Mouse (Mus musculus) left cerebral cortex, postnatal 36 days (tissue): ENCODE measurements around the gene Cacna2d2. TPM values are rescaled to one million over a fixed set of nuclear protein-coding genes. Genes with fewer than 3 reads are reported as not detected.
A peak's percentile ranks its signal among the peaks of the same experiment; 100 is the strongest.

Source experiments
- DNase-seq, 2 experiments: peaks; one replicate each; pipeline ENCODE4 v3.0.0; 2021 to 2022; ENCODE audit warnings: low spot score in 2 of 2, mixed read lengths in 1 of 2
- intact Hi-C: fragments of 180-260 bp; cut with DNase I; formaldehyde crosslinking; loops from one replicate; pipeline ENCODE4 v1.15.1; 2025
- total RNA-seq, 2 experiments: library from RNA; stranded (reverse); gene quantifications; 2 replicates each; pipeline ENCODE4 v1.2.3; 2021

Cacna2d2 gene
- total RNA-seq, 2 experiments from 2014 or later: 23.0 to 38.4 TPM

DNA sequence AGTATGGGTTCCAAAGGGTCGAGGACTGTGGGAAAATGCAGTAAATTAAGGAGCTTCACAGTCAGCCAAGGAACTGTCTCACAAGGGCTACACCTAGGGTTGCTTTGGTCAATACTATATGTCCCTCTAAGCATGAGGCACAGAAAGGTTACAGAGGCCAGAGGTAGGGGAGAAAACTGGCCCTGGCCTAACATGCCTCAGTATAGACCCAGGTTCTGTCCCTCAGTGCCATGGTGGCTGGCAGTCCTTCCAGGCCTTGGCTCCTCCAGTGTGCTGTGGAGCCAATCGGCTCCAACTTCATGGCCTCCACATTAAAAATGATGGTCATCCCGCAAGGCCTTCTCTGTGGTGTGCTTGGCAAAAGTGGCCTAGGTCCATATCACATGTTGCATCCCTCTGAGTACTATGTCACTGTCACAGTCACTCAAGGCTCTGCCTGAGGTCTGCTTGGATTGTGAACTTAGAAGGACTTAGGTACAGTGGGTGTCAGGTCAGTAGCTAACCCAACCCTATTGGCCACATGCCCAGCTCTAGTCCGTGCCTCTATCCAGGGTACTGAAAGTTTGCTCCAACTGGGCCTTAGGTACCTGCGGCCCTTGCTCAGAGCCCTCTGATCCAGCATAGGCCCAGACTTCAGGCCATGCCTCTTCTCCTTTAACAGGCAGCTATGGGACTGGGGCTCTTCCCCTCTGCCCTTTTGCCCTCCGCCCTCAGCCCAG lies 87.3 kb downstream of the Cacna2d2 start:
- intact Hi-C loops: no loop called here
- no peak for DNase-seq

DNA sequence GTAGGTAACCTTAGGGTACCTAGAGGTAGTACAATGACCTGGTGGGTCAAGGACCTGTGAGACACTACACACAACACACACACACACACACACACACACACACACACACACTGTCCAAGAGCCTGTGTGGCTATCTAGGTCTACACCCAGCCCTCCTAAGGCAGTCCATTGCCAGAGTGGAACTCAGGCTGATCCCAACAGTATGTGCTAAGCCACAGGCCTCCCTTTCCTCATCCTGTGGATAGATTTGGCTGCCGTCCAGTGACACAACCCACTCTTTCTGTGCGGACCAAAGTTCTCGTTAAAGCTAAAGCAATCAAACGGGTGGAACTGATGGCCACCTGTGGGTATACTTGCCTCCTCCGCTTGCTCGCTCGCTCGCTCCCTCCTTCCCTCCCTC lies 90.7 kb downstream of the Cacna2d2 start:
- no peak for DNase-seq
- intact Hi-C loops: no loop called here

GRCm38 (mm10) chr9:107490625-107491024 lies 91.2 kb downstream of the Cacna2d2 start:
- intact Hi-C loops: no loop called here
- DNase-seq: no peak

DNA sequence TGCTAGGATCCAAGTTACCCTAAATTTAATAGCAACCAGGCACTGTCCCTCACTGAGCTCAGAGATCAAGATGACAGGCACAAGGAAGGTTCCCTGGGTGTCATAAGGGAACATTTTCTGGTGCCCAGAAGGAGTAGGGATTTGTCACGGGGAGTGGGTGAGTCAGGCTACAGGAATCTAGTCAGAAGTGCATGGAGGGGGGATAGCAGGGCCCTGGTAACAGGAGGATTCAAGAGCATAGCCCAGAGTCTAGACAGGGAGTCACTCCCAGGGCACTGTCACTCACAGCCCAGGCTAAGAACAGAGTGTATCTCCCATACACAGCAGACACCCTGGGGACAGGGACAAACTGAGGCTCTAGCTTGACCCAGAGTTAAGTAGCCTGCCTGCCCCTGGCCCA lies 94.1 kb downstream of the Cacna2d2 start:
- intact Hi-C loops: no loop called here
- DNase-seq: no peak

DNA sequence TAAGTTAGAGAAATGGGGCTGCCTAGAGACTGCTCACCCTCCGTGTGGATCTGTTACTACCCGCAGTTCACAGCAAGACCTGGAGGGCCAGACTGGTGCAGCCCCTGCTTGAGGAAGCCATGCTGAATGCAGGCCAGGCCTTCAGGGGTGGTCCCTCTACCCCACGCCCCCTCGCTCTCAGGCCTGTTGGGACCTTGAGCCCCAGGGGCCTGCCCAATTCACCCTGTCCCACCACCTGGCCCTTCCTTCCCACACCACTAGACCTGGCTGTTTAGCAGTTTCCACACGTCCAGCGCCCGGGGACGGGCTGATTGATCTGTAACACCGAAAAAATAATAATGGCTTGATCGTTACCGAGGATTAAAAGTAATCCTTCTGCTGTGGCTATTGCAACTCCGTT lies 94.8 kb downstream of the Cacna2d2 start:
- intact Hi-C loops: no loop called here
- DNase-seq: no peak

DNA sequence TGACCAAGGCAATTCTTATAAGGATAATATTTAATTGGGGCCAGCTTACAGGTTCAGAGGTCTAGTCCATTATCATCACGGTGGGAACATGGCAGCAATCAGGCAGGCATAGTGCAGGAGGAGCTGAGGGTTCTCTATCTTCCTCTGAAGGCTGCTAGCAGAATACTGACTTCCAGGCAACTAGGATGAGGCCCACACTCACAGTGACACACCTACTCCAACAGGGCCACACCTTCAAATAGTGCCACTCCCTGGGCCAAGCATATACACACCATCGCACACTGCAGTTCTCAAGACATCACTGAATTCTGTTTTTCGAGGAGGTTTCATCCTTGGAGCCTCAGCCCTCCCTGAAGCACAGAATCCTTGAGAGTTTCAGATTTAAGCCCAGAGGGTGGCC lies 96.9 kb downstream of the Cacna2d2 start:
- intact Hi-C loops: no loop called here
- no peak for DNase-seq

DNA sequence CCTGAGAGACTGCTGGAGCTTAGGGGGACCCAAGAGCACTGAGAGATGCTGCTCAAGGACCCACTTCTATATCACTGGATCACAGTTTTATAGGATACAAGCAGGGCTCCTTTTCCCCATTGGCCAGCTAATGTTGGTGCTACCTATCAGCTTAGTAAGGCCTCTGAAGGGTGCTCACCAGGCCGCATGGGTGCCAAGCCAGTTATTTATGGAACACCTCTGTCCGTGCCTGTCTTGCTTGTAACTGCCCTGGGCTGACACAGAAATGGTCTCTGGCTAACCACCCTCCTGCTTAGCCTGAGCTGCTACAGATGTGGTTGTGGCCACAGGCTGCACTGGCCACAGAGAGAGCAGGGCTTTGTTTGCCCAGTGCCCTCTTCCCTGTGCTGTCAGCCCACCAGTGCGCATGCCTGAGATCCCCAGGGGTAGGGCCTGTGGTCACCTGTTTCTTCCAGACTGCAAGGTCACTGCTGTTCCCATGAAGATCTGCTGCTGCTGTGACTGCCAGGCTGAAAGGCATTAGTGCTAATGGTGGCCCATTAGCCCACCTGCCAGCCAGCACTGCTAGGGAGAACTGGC lies 101.4 kb downstream of the Cacna2d2 start:
- no peak for DNase-seq
- intact Hi-C loops: no loop called here

- no peak for DNase-seq
- intact Hi-C loops: no loop called here
Observed at GRCm38 (mm10) chr9:107502131-107502846, 102.9 kb downstream of the Cacna2d2 start.

GRCm38 (mm10) chr9:107504662-107505537 lies 105.5 kb downstream of the Cacna2d2 start:
- intact Hi-C loops: no loop called here
- DNase-seq: no peak

GRCm38 (mm10) chr9:107508266-107508665 lies 108.9 kb downstream of the Cacna2d2 start:
- intact Hi-C loops: no loop called here
- peak; percentile 50 to 64 for DNase-seq

GRCm38 (mm10) chr9:107510384-107511100 lies 111.1 kb downstream of the Cacna2d2 start:
- DNase-seq: no peak
- intact Hi-C loops: loop anchor here (5.0 kb wide), 1 partner anchor 218 kb away; no protein-coding TSS in a partner anchor

DNA sequence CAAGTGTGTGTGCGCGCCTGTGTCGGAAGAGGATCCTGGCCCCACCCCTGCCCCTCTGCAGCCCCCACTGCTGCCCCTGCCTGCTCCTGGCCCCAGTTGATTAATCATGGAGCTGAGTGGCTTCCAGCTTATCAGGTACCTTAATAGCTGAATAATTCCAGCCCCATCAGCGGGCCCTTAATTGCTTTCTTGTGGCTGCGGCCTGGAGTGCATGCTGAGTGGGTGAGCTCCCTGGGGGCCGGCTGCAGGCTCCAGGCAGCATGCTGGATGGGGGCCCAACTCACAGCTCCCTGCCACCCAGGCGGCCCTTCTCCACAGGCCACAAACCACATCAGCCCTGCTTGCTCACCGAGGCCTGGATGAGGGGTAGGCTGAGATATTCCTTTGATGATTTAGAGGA lies 112.0 kb downstream of the Cacna2d2 start:
- no peak for DNase-seq
- intact Hi-C loops: loop anchor here (5.0 kb wide), 1 partner anchor 219 kb away; no protein-coding TSS in a partner anchor

- no peak for DNase-seq
- intact Hi-C loops: loop anchor here (5.0 kb wide), 1 partner anchor 220 kb away; no protein-coding TSS in a partner anchor
Observed at GRCm38 (mm10) chr9:107512326-107512725, 112.9 kb downstream of the Cacna2d2 start.

- peak; percentile 80 to 86 for DNase-seq
- intact Hi-C loops: loop anchor here (1.0 to 5.0 kb wide), 3 partner anchors 148 to 222 kb away; no protein-coding TSS in a partner anchor
Observed at GRCm38 (mm10) chr9:107514303-107514955, 115.0 kb downstream of the Cacna2d2 start.

DNA sequence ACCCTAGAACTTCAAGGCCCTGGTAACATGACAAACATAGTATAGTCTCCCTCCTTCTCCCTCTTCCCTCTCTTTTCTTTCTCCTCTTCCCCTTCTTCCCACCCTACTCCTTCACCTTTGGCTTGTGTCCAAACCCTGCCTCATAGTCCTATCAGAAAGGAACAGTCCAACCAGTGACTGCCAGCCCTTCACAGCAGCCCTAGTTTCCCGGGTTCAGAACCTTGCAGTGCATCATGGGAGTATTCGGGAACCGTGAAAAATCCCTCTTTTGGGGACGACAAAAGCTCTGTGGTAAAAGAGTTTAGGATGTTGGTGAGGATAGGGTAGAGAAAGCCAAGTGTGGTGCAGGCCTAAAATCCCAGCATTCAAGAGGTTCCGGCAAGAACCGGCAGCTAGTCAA lies 120.9 kb downstream of the Cacna2d2 start:
- DNase-seq: no peak
- intact Hi-C loops: no loop called here

- intact Hi-C loops: no loop called here
- DNase-seq: no peak
Observed at GRCm38 (mm10) chr9:107521190-107521589, 121.8 kb downstream of the Cacna2d2 start.

DNA sequence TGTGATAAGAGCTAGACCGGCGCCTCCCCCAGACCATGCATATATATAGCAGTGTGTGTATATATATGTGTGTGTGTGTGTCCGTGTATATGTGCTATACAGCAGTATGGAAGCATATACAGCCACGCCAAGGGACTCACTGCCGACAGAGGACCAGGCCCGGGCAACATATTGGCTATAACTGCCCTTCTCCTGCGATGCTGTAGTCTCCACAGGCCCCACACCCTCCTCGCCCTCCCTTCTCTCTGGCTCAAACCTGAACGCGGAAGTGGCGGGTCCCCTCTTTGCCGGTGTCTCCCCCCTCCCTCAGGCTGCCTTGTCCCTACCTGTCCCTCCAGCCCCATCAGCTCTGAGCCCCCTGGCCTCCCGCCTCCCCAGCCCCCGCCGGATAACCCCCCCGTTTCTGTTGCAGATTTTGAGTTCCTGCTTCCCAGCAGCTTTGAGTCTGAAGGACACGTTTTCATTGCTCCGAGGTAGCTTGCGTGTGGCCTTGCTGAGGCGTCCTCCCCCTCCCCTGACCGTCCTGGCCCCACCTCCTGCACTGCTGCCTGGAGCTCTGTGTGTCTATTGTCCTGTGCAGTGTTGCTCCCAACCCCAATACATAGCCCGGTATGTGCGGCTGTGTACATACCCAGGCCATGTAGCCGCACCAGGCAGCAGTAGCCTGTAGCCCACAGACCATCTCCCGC lies 122.4 kb downstream of the Cacna2d2 start:
- DNase-seq: no peak

DNA sequence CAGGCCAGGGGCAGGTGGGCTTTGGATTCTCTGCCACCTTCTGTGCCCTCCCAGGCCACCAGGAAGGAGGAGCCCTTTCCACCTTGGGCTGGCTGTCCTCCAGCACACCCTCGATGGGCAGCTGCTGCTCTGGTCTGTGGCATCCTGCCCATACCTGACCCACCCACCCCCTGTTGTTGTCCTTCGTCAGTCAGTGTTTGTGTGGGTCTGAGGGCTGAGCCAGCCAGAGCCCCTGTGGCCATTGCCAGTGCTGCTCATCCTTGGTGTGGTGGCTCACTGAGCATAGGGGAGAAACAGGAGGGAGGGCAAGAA lies 122.9 kb downstream of the Cacna2d2 start:
- intact Hi-C loops: no loop called here
- no peak for DNase-seq

More for the DNA sequence above, 122.4 kb downstream of the Cacna2d2 start:
- intact Hi-C loops: no loop called here
